Mouse (Mus musculus) hindbrain, embryonic 11.5 days (tissue): ENCODE results near the gene Dbn1. TPM values are rescaled to one million over a fixed set of nuclear protein-coding genes. Genes with fewer than 3 reads are reported as not detected.

Source experiments
- ATAC-seq: fragments of 200-750 bp; cut with Nextera tagmentation; 2 replicates; pipeline ENCODE4 v1.8.0; 2017; ENCODE audit warnings: mild to moderate bottlenecking, moderate TSS enrichment, moderate library complexity; ENCODE audit not compliant: low FRiP score
- DNase-seq: peaks from one replicate; pipeline ENCODE4 v3.0.0-alpha.2; 2015; ENCODE audit warnings: low spot score
- H3K27ac ChIP-seq: fragments of 300-500 bp; sonication (generic); 2 replicates; pipeline ENCODE4 v1.5.1; 2014; ENCODE audit warnings: mild to moderate bottlenecking, low read depth, low read length
- H3K27me3 ChIP-seq: fragments of 300-500 bp; sonication (generic); 2 replicates; pipeline ENCODE4 v1.6.1; 2014; ENCODE audit warnings: mild to moderate bottlenecking, low read length, moderate library complexity, mixed read lengths; ENCODE audit not compliant: control insufficient read depth, insufficient read depth
- H3K36me3 ChIP-seq: fragments of 300-500 bp; sonication (generic); 2 replicates; pipeline ENCODE4 v1.6.1; 2014; ENCODE audit warnings: mild to moderate bottlenecking, low read length, moderate library complexity, mixed read lengths; ENCODE audit not compliant: control insufficient read depth, insufficient read depth
- H3K4me1 ChIP-seq: fragments of 300-500 bp; sonication (generic); replicated peaks from 2 replicates; pipeline ENCODE4 v1.6.1; 2014; ENCODE audit warnings: low read length, mixed read lengths; ENCODE audit not compliant: control insufficient read depth, insufficient read depth
- H3K4me2 ChIP-seq: fragments of 300-500 bp; sonication (generic); replicated peaks from 2 replicates; pipeline ENCODE4 v1.6.1; 2014; ENCODE audit warnings: mild to moderate bottlenecking, low read depth, low read length
- H3K4me3 ChIP-seq: fragments of 300-500 bp; sonication (generic); 2 replicates; pipeline ENCODE4 v1.5.1; 2014; ENCODE audit warnings: low read depth, low read length
- H3K9ac ChIP-seq: fragments of 300-500 bp; sonication (generic); 2 replicates; pipeline ENCODE4 v1.6.1; 2014; ENCODE audit warnings: low read depth, low read length
- H3K9me3 ChIP-seq: fragments of 300-500 bp; sonication (generic); 2 replicates; pipeline ENCODE4 v1.6.1; 2016; ENCODE audit warnings: low read length; ENCODE audit not compliant: control insufficient read depth
- WGBS: fragments of 180-500 bp; shearing (Covaris S2); extraction: QIAGEN DNeasy Blood & Tissue Kit; methylation state at CpG from one replicate; pipeline ENCODE4 v1.1.7; 2014; 5-methylcytosine and 5-hydroxymethylcytosine counted together
- polyA plus RNA-seq: library from polyadenylated mRNA; unstranded; fragments of >200 nt; fragmentation: Nextera tagmentation; extraction: Ambion mirVana; gene quantifications from 2 replicates; pipeline ENCODE4 v1.2.1, GENCODE M21; 2014

The Dbn1 gene
- polyA plus RNA-seq, 1 experiment from 2014 or later, result 277 TPM

GRCm38 (mm10) chr13:55512379-55513031 lies 24.6 kb upstream of the Dbn1 start:
- Histone ChIP-seq H3K27ac (peak overlapping the region; percentile 62; the same call in 1 of the 2 replicates), H3K9me3 (no peaks in the 10 kb centered on the region), H3K36me3 (0 out of 2 replicates have a peak, but pooled peaks cover 2% of the 10 kb centered on the region), H3K4me2 (peak overlapping the region; percentile 93), H3K4me1 (peaks cover 13% of the 10 kb centered on the region), H3K4me3 (peak overlapping the region; percentile 86), H3K27me3 (no peaks in the 10 kb centered on the region; the same call in 1 of the 2 replicates), H3K9ac (peak overlapping the region; percentile 89)
- 3% methylated on average over 25 of the region's 25 CpGs for WGBS
- DNase-seq, result peak; percentile 70
- peak; percentile 66 for ATAC-seq

GRCm38 (mm10) chr13:55511492-55511861 lies 23.6 kb upstream of the Dbn1 start:
- H3K4me1 ChIP-seq, result peaks cover 13% of the 10 kb centered on the region
- H3K27ac ChIP-seq, result peak overlapping the region; percentile 51
- H3K27me3 ChIP-seq, result no peaks in the 10 kb centered on the region; the same call in 1 of the 2 replicates
- ATAC-seq, result no peak
- H3K36me3 ChIP-seq, result peaks cover 2% of the 10 kb centered on the region; the same call in 1 of the 2 replicates
- peak overlapping the region; percentile 28; the same call in 1 of the 2 replicates for H3K4me2 ChIP-seq
- H3K4me3 ChIP-seq, result no peak overlapping the region
- H3K9me3 ChIP-seq, result no peaks in the 10 kb centered on the region
- DNase-seq, result no peak
- WGBS, result 36% methylated on average over 5 of the region's 5 CpGs
- H3K9ac ChIP-seq, result peak overlapping the region; percentile 42; the same call in 1 of the 2 replicates

- WGBS, result 19% methylated on average over 5 of the region's 6 CpGs
- Histone ChIP-seq H3K9me3 (no peaks in the 10 kb centered on the region), H3K36me3 (peaks cover 6% of the 10 kb centered on the region; the same call in 1 of the 2 replicates), H3K4me3 (no peak overlapping the region), H3K27ac (peak overlapping the region; percentile 51), H3K4me2 (peak overlapping the region; percentile 28), H3K4me1 (peaks cover 13% of the 10 kb centered on the region), H3K27me3 (no peaks in the 10 kb centered on the region; the same call in 1 of the 2 replicates), H3K9ac (peak overlapping the region; percentile 42; the same call in 1 of the 2 replicates)
- peak; percentile 34 for ATAC-seq
- peak; percentile 56 for DNase-seq
These were observed 23.0 kb upstream of the Dbn1 start for GRCm38 (mm10) chr13:55510668-55511491.

- H3K27me3 ChIP-seq, result no peaks in the 10 kb centered on the region; the same call in 1 of the 2 replicates
- WGBS, result 51% methylated on average over 3 of the region's 3 CpGs
- no peaks in the 10 kb centered on the region for H3K9me3 ChIP-seq
- DNase-seq (no peak), ATAC-seq (0 out of 2 replicates have a peak, but pooled peaks have one; percentile 3)
- peak overlapping the region; percentile 16; the same call in 1 of the 2 replicates for H3K9ac ChIP-seq
- H3K27ac ChIP-seq, result no peak overlapping the region
- peaks cover 13% of the 10 kb centered on the region for H3K4me1 ChIP-seq
- no peak overlapping the region for H3K4me2 ChIP-seq
- no peak overlapping the region for H3K4me3 ChIP-seq
- peaks cover 7% of the 10 kb centered on the region for H3K36me3 ChIP-seq
These were observed 22.4 kb upstream of the Dbn1 start for GRCm38 (mm10) chr13:55510332-55510667.

- no peaks in the 10 kb centered on the region for H3K27me3 ChIP-seq
- DNase-seq, result no peak
- H3K9me3 ChIP-seq, result no peaks in the 10 kb centered on the region
- H3K4me2 ChIP-seq, result no peak overlapping the region
- peaks cover 13% of the 10 kb centered on the region for H3K4me1 ChIP-seq
- H3K36me3 ChIP-seq, result peaks cover 8% of the 10 kb centered on the region
- no peak overlapping the region for H3K4me3 ChIP-seq
- 93% methylated on average over 10 of the region's 10 CpGs for WGBS
- H3K9ac ChIP-seq, result no peak overlapping the region
- no peak for ATAC-seq
- H3K27ac ChIP-seq, result no peak overlapping the region
These were observed 20.6 kb upstream of the Dbn1 start for GRCm38 (mm10) chr13:55508531-55508930.

GRCm38 (mm10) chr13:55507877-55508276 lies 20.0 kb upstream of the Dbn1 start:
- Histone ChIP-seq H3K4me2 (no peak overlapping the region), H3K4me1 (peaks cover 13% of the 10 kb centered on the region), H3K27me3 (no peaks in the 10 kb centered on the region), H3K9me3 (no peaks in the 10 kb centered on the region), H3K9ac (no peak overlapping the region), H3K4me3 (no peak overlapping the region), H3K36me3 (peaks cover 13% of the 10 kb centered on the region), H3K27ac (no peak overlapping the region)
- 53% methylated on average over 8 of the region's 11 CpGs for WGBS
- DNase-seq (peak; percentile 43), ATAC-seq (no peak)

GRCm38 (mm10) chr13:55506697-55507096 lies 18.8 kb upstream of the Dbn1 start:
- DNase-seq (no peak), ATAC-seq (no peak)
- Histone ChIP-seq H3K9ac (no peak overlapping the region), H3K27ac (no peak overlapping the region), H3K4me2 (no peak overlapping the region), H3K4me3 (no peak overlapping the region), H3K27me3 (no peaks in the 10 kb centered on the region), H3K9me3 (no peaks in the 10 kb centered on the region), H3K4me1 (peaks cover 8% of the 10 kb centered on the region), H3K36me3 (peaks cover 13% of the 10 kb centered on the region)
- WGBS, result 97% methylated on average over 10 of the region's 10 CpGs

GRCm38 (mm10) chr13:55505810-55506209 lies 17.9 kb upstream of the Dbn1 start:
- Histone ChIP-seq H3K4me2 (no peak overlapping the region), H3K27me3 (no peaks in the 10 kb centered on the region), H3K9me3 (no peaks in the 10 kb centered on the region), H3K4me1 (no peaks in the 10 kb centered on the region; the same call in 1 of the 2 replicates), H3K27ac (no peak overlapping the region), H3K4me3 (no peak overlapping the region), H3K36me3 (peaks cover 13% of the 10 kb centered on the region), H3K9ac (no peak overlapping the region)
- WGBS, result 91% methylated on average over 9 of the region's 9 CpGs
- DNase-seq (no peak), ATAC-seq (no peak)
